Mouse (Mus musculus) MEL (cell line): ENCODE measurements around the gene Prr12. TPM values are rescaled to one million over a fixed set of nuclear protein-coding genes. Genes with fewer than 3 reads are reported as not detected.

ENCODE experiments used
- DNase-seq: peaks from one replicate; pipeline ENCODE4 v3.0.0; 2011; ENCODE audit warnings: low read depth, low spot score
- H3K27ac ChIP-seq: 2 replicates; pipeline ENCODE4 v1.5.1; 2012; ENCODE audit warnings: low read depth, mild to moderate bottlenecking, control low read depth, low read length, moderate library complexity; ENCODE audit not compliant: control insufficient read depth
- H3K27me3 ChIP-seq, 2 experiments: fragments of 150-350 bp in 1 of 2; sonication (generic) in 1 of 2; 2 replicates each; pipeline ENCODE4 v1.6.1; 2012; ENCODE audit warnings: low read length in 2 of 2, mild to moderate bottlenecking in 2 of 2, improper control_type of control experiment in 1 of 2, moderate library complexity in 1 of 2; ENCODE audit not compliant: insufficient read depth in 2 of 2, control insufficient read depth in 1 of 2
- H3K36me3 ChIP-seq, 2 experiments: 2 replicates each; pipeline ENCODE4 v1.6.1; 2012 to 2014; ENCODE audit warnings: low read length in 2 of 2, improper control_type of control experiment in 1 of 2, inconsistent platforms in 1 of 2, mild to moderate bottlenecking in 1 of 2; ENCODE audit not compliant: insufficient read depth in 2 of 2, control insufficient read depth in 1 of 2
- H3K4me1 ChIP-seq, 2 experiments: fragments of 150-350 bp in 1 of 2; sonication (generic) in 1 of 2; 2 replicates each; pipeline ENCODE4 v1.6.1; 2012; ENCODE audit warnings: low read length in 2 of 2, improper control_type of control experiment in 1 of 2, mild to moderate bottlenecking in 1 of 2; ENCODE audit not compliant: insufficient read depth in 2 of 2, control insufficient read depth in 1 of 2
- H3K4me3 ChIP-seq, 2 experiments: fragments of 150-350 bp in 1 of 2; sonication (generic) in 1 of 2; 2 replicates each; pipeline ENCODE4 v1.5.1; 2012; ENCODE audit warnings: low read depth in 2 of 2, low read length in 2 of 2, mild to moderate bottlenecking in 2 of 2, moderate library complexity in 2 of 2, control low read depth in 1 of 2, improper control_type of control experiment in 1 of 2; ENCODE audit not compliant: control insufficient read depth in 1 of 2, insufficient read depth in 1 of 2
- H3K79me2 ChIP-seq: 2 replicates; pipeline ENCODE4 v1.6.1; 2012; ENCODE audit warnings: mild to moderate bottlenecking, low read length, moderate library complexity; ENCODE audit not compliant: control insufficient read depth, poor library complexity, insufficient read depth
- H3K9ac ChIP-seq: 2 replicates; pipeline ENCODE4 v1.6.1; 2012; ENCODE audit warnings: low read depth, mild to moderate bottlenecking, control low read depth, low read length, moderate library complexity; ENCODE audit not compliant: control insufficient read depth, poor library complexity, severe bottlenecking
- H3K9me3 ChIP-seq: fragments of 150-350 bp; sonication (generic); replicated peaks from 2 replicates; pipeline ENCODE4 v1.6.1; 2012; ENCODE audit warnings: mild to moderate bottlenecking, low read length, improper control_type of control experiment, moderate library complexity; ENCODE audit not compliant: insufficient read depth
- BHLHE40 ChIP-seq: IDR thresholded peaks from 2 replicates; pipeline ENCODE4 v1.6.1; 2012; ENCODE audit warnings: low read depth, mild to moderate bottlenecking, inconsistent platforms, low read length, improper control_type of control experiment, borderline replicate concordance
- ELF1 ChIP-seq: IDR thresholded peaks from 2 replicates; pipeline ENCODE4 v1.6.1; 2014; ENCODE audit warnings: low read depth, mild to moderate bottlenecking, inconsistent platforms, low read length, improper control_type of control experiment, moderate library complexity
- GATA1 ChIP-seq: IDR thresholded peaks from 2 replicates; pipeline ENCODE4 v1.6.1; 2011; ENCODE audit warnings: low read depth, low read length, improper control_type of control experiment
- JUND ChIP-seq: IDR thresholded peaks from 2 replicates; pipeline ENCODE4 v1.6.1; 2011; ENCODE audit warnings: low read depth, mild to moderate bottlenecking, improper control_type of control experiment, low read length
- MAX ChIP-seq: IDR thresholded peaks from 2 replicates; pipeline ENCODE4 v1.6.1; 2011; ENCODE audit warnings: low read length, improper control_type of control experiment
- MXI1 ChIP-seq: IDR thresholded peaks from 2 replicates; pipeline ENCODE4 v1.6.1; 2011; ENCODE audit warnings: mild to moderate bottlenecking, low read depth, low read length, improper control_type of control experiment
- NELFE ChIP-seq: IDR thresholded peaks from 2 replicates; pipeline ENCODE4 v1.6.1; 2011; ENCODE audit warnings: low read depth, low read length, improper control_type of control experiment
- NRF1 ChIP-seq: IDR thresholded peaks from 2 replicates; pipeline ENCODE4 v1.6.1; 2014; ENCODE audit warnings: low read depth, mild to moderate bottlenecking, inconsistent platforms, low read length, improper control_type of control experiment, moderate library complexity; ENCODE audit not compliant: poor library complexity, insufficient read depth, severe bottlenecking
- SIN3A ChIP-seq: IDR thresholded peaks from 2 replicates; pipeline ENCODE4 v1.6.1; 2012; ENCODE audit warnings: low read length, improper control_type of control experiment, inconsistent platforms
- SMC3 ChIP-seq: IDR thresholded peaks from 2 replicates; pipeline ENCODE4 v1.6.1; 2011; ENCODE audit warnings: low read depth, low read length, improper control_type of control experiment
- TAL1 ChIP-seq: IDR thresholded peaks from 2 replicates; pipeline ENCODE4 v1.6.1; 2012; ENCODE audit warnings: mild to moderate bottlenecking, inconsistent platforms, low read length, moderate library complexity, mixed read lengths
- ZMIZ1 ChIP-seq: IDR thresholded peaks from 2 replicates; pipeline ENCODE4 v1.6.1; 2012; ENCODE audit warnings: low read depth, mild to moderate bottlenecking, inconsistent platforms, low read length, improper control_type of control experiment, moderate library complexity
- polyA plus RNA-seq, 2 experiments: library from polyadenylated mRNA; stranded (reverse) in 1 of 2; unstranded in 1 of 2; fragments of >175 nt in 1 of 2; fragments of >200 nt in 1 of 2; gene quantifications; 2 replicates each; pipeline versions ENCODE4 v1.2.1 to v1.2.4; 2012; ENCODE audit warnings: low replicate concordance in 2 of 2, low read depth in 1 of 2; ENCODE audit not compliant: insufficient read length in 2 of 2, insufficient read depth in 1 of 2, missing spikeins in 1 of 2
- total RNA-seq: library from RNA; depleted of rRNA; stranded (reverse); fragments of 300-350 nt; gene quantifications from 2 replicates; pipeline ENCODE4 v1.2.3, GENCODE M21; 2012; rRNA removed

The Prr12 gene
- total and polyA plus RNA-seq, 3 experiments: 3.5 to 32.1 TPM; not detected in 1

GRCm38 (mm10) chr7:44978300-44978699 lies 74.4 kb downstream of the Prr12 start:
- peaks cover 0 to 16% of the 10 kb centered on the region in 2 experiments; a peak in 3 of 4 replicates for H3K36me3 ChIP-seq
- no peak overlapping the region for H3K4me3 ChIP-seq
- no peak overlapping the region for H3K9ac ChIP-seq
- TF ChIP-seq MAX: no peak
- TF ChIP-seq JUND: no peak
- no peak for TF ChIP-seq SIN3A
- no peak for TF ChIP-seq NRF1
- no peak for TF ChIP-seq BHLHE40
- no peak for TF ChIP-seq TAL1
- TF ChIP-seq ZMIZ1: no peak
- TF ChIP-seq MXI1: no peak
- no peak for TF ChIP-seq GATA1
- no peak for TF ChIP-seq ELF1
- no peak for TF ChIP-seq SMC3
- no peak for TF ChIP-seq NELFE
- no peaks in the 10 kb centered on the region for H3K27me3 ChIP-seq
- no peak for DNase-seq
- H3K4me1 ChIP-seq: peaks cover 0 to 5% of the 10 kb centered on the region in 2 experiments; a peak in 1 of 4 replicates
- H3K27ac ChIP-seq: no peak overlapping the region
- H3K79me2 ChIP-seq: peaks cover 7% of the 10 kb centered on the region
- no peaks in the 10 kb centered on the region for H3K9me3 ChIP-seq

Other genes with a start within 250 kb of the Prr12 start
Only the 30 nearest of the 36 such genes appear.
- 39.3 and 49.9 TPM in 2 replicates for gene Pnkp, start 195.7 kb downstream of the Prr12 start, total RNA-seq
- gene Pnkp, start 195.7 kb downstream of the Prr12 start, polyA plus RNA-seq: 10 to 100 TPM in 1 of 2 experiments, not detected in 1; 45.6 TPM
- 44.1 and 46.4 TPM in 2 replicates for gene Ptov1, start 183.1 kb downstream of the Prr12 start, total RNA-seq
- 100 to 1,000 TPM in 1 of 2 experiments, not detected in 1; 168 TPM for gene Ptov1, start 183.1 kb downstream of the Prr12 start, polyA plus RNA-seq
- 50.5 and 53.9 TPM in 2 replicates for gene Med25, start 160.2 kb downstream of the Prr12 start, total RNA-seq
- gene Med25, start 160.2 kb downstream of the Prr12 start, polyA plus RNA-seq: 100 to 1,000 TPM in 1 of 2 experiments, not detected in 1; 118 TPM
- 6.8 and 9.4 TPM in 2 replicates for gene Fuz, start 156.8 kb downstream of the Prr12 start, total RNA-seq
- gene Fuz, start 156.8 kb downstream of the Prr12 start, polyA plus RNA-seq: 10 to 100 TPM in 1 of 2 experiments, not detected in 1; 18.1 TPM
- 54.0 and 54.4 TPM in 2 replicates for gene Ap2a1, start 123.4 kb downstream of the Prr12 start, total RNA-seq
- 100 to 1,000 TPM in 1 of 2 experiments, 10 to 100 TPM in 1; 73.1 to 107 TPM for gene Ap2a1, start 123.4 kb downstream of the Prr12 start, polyA plus RNA-seq
- 0.10 TPM in 1 of 2 replicates, not detected in the other for gene Tsks, start 109.7 kb downstream of the Prr12 start, total RNA-seq
- under 1 TPM in 1 of 2 experiments, not detected in 1; 0.08 TPM for gene Tsks, start 109.7 kb downstream of the Prr12 start, polyA plus RNA-seq
- 0.20 and 0.35 TPM in 2 replicates for gene Cpt1c, start 78.0 kb downstream of the Prr12 start, total RNA-seq
- under 1 TPM in 1 of 2 experiments, not detected in 1; 0.81 TPM for gene Cpt1c, start 78.0 kb downstream of the Prr12 start, polyA plus RNA-seq
- gene Prmt1, start 66.3 kb downstream of the Prr12 start, total RNA-seq: 317 and 339 TPM in 2 replicates
- 100 to 1,000 TPM; 254 to 715 TPM for gene Prmt1, start 66.3 kb downstream of the Prr12 start, polyA plus RNA-seq
- 78.6 and 83.4 TPM in 2 replicates for gene Irf3, start 55.2 kb downstream of the Prr12 start, total RNA-seq
- 10 to 100 TPM in 1 of 2 experiments, not detected in 1; 82.1 TPM for gene Irf3, start 55.2 kb downstream of the Prr12 start, polyA plus RNA-seq
- 13.4 and 16.6 TPM in 2 replicates for gene Bcl2l12, start 54.2 kb downstream of the Prr12 start, total RNA-seq
- gene Bcl2l12, start 54.2 kb downstream of the Prr12 start, polyA plus RNA-seq: 10 to 100 TPM in 1 of 2 experiments, not detected in 1; 24.6 TPM
- 17.7 and 18.3 TPM in 2 replicates for gene Scaf1, start 36.5 kb downstream of the Prr12 start, total RNA-seq
- 10 to 100 TPM; 34.4 to 81.5 TPM for gene Scaf1, start 36.5 kb downstream of the Prr12 start, polyA plus RNA-seq
- 4.2 and 5.0 TPM in 2 replicates for gene Rras, start 34.9 kb downstream of the Prr12 start, total RNA-seq
- 10 to 100 TPM in 1 of 2 experiments, not detected in 1; 24.1 TPM for gene Rras, start 34.9 kb downstream of the Prr12 start, polyA plus RNA-seq
- gene Nosip, start 9.5 kb upstream of the Prr12 start, total RNA-seq: 49.9 and 50.7 TPM in 2 replicates
- 10 to 100 TPM in 1 of 2 experiments, not detected in 1; 78.9 TPM for gene Nosip, start 9.5 kb upstream of the Prr12 start, polyA plus RNA-seq
- 7.5 and 7.7 TPM in 2 replicates for gene Prrg2, start 9.8 kb upstream of the Prr12 start, total RNA-seq
- 10 to 100 TPM in 1 of 2 experiments, not detected in 1; 16.9 TPM for gene Prrg2, start 9.8 kb upstream of the Prr12 start, polyA plus RNA-seq
- 16.0 and 29.3 TPM in 2 replicates for gene Rcn3, start 39.3 kb upstream of the Prr12 start, total RNA-seq
- gene Rcn3, start 39.3 kb upstream of the Prr12 start, polyA plus RNA-seq: 10 to 100 TPM in 1 of 2 experiments, not detected in 1; 43.0 TPM
- gene Fcgrt, start 51.0 kb upstream of the Prr12 start, total RNA-seq: 0.26 and 0.27 TPM in 2 replicates
- gene Fcgrt, start 51.0 kb upstream of the Prr12 start, polyA plus RNA-seq: 1 to 10 TPM in 1 of 2 experiments, not detected in 1; 1.7 TPM
- 2,482 and 2,708 TPM in 2 replicates for gene Rps11, start 71.6 kb upstream of the Prr12 start, total RNA-seq
- 1,000 to 10,000 TPM; 3,189 to 5,434 TPM for gene Rps11, start 71.6 kb upstream of the Prr12 start, polyA plus RNA-seq
- 2,773 and 3,160 TPM in 2 replicates for gene Rpl13a, start 75.9 kb upstream of the Prr12 start, total RNA-seq
- 1,000 to 10,000 TPM; 2,091 to 3,727 TPM for gene Rpl13a, start 75.9 kb upstream of the Prr12 start, polyA plus RNA-seq
- gene Gm45713, start 83.3 kb upstream of the Prr12 start, total RNA-seq: 0.69 and 3.9 TPM in 2 replicates
- not detected for gene Gm45713, start 83.3 kb upstream of the Prr12 start, polyA plus RNA-seq
- 9.5 and 13.0 TPM in 2 replicates for gene Flt3l, start 83.6 kb upstream of the Prr12 start, total RNA-seq
- 10 to 100 TPM in 1 of 2 experiments, not detected in 1; 35.4 TPM for gene Flt3l, start 83.6 kb upstream of the Prr12 start, polyA plus RNA-seq
- gene Pih1d1, start 101.4 kb upstream of the Prr12 start, total RNA-seq: 119 and 141 TPM in 2 replicates
- gene Pih1d1, start 101.4 kb upstream of the Prr12 start, polyA plus RNA-seq: 100 to 1,000 TPM in 1 of 2 experiments, not detected in 1; 148 TPM
- gene Aldh16a1, start 101.7 kb upstream of the Prr12 start, total RNA-seq: 33.9 and 34.0 TPM in 2 replicates
- 10 to 100 TPM in 1 of 2 experiments, not detected in 1; 61.6 TPM for gene Aldh16a1, start 101.7 kb upstream of the Prr12 start, polyA plus RNA-seq
- 0.23 TPM in 2 replicates for gene Slc17a7, start 111.1 kb upstream of the Prr12 start, total RNA-seq
- 1 to 10 TPM in 1 of 2 experiments, not detected in 1; 1.0 TPM for gene Slc17a7, start 111.1 kb upstream of the Prr12 start, polyA plus RNA-seq
- not detected in 2 replicates for gene Gfy, start 126.7 kb upstream of the Prr12 start, total RNA-seq
- not detected for gene Gfy, start 126.7 kb upstream of the Prr12 start, polyA plus RNA-seq
- gene Pth2, start 128.1 kb upstream of the Prr12 start, total RNA-seq: not detected in 2 replicates
- not detected for gene Pth2, start 128.1 kb upstream of the Prr12 start, polyA plus RNA-seq
- gene Ccdc155, start 152.0 kb upstream of the Prr12 start, total RNA-seq: 0.16 and 0.27 TPM in 2 replicates
- gene Ccdc155, start 152.0 kb upstream of the Prr12 start, polyA plus RNA-seq: under 1 TPM in 1 of 2 experiments, not detected in 1; 0.38 TPM
- gene Dkkl1, start 159.3 kb upstream of the Prr12 start, total RNA-seq: 8.5 and 9.2 TPM in 2 replicates
- gene Dkkl1, start 159.3 kb upstream of the Prr12 start, polyA plus RNA-seq: 10 to 100 TPM in 1 of 2 experiments, not detected in 1; 32.0 TPM
- gene Tead2, start 162.9 kb upstream of the Prr12 start, total RNA-seq: 0.19 TPM in 1 of 2 replicates, not detected in the other
- gene Tead2, start 162.9 kb upstream of the Prr12 start, polyA plus RNA-seq: under 1 TPM in 1 of 2 experiments, not detected in 1; 0.38 TPM
- 17.2 and 22.4 TPM in 2 replicates for gene Cd37, start 186.2 kb upstream of the Prr12 start, total RNA-seq
- gene Cd37, start 186.2 kb upstream of the Prr12 start, polyA plus RNA-seq: 100 to 1,000 TPM in 1 of 2 experiments, not detected in 1; 111 TPM
- not detected in 2 replicates for gene Slc6a16, start 188.2 kb upstream of the Prr12 start, total RNA-seq
- gene Slc6a16, start 188.2 kb upstream of the Prr12 start, polyA plus RNA-seq: not detected